Mouse (Mus musculus): Measurements from ENCODE around the gene Zkscan5.

DNA sequence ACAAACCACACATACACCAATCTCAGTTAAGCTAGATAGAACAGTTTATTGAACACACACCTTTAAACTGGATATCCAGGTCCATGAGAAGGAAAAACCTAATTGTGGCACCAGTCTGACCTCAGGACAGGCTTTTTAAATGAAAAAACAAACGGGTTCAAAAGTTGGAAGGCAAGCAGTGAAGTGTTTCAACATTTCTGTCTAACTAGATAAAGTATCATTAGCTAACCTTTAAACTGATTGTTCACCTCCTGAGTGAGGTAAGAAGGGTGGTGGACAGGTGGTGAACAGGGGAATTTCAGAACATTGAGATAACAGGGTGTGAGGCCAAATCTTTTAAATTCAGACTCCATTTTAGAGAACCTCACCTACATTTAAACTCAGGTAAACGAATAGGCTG, 22.1 kb downstream of the Zkscan5 start:
- TF ChIP-seq CTCF (IDR thresholded peaks at IDR 0.05; ENCODE audit: insufficient read depth, low read length), result no peak
- no peak for TF ChIP-seq POLR2A (IDR thresholded peaks at IDR 0.05; ENCODE audit: borderline replicate concordance, extremely low read depth, low read depth, low read length)
